Mouse (Mus musculus): Measurements from ENCODE around the gene Rpl39.
"Not testable (repeated sequence)": the region's sequence is repeated elsewhere in the genome, so short reads cannot be mapped to it uniquely, and the experiment has no call there.

Rpl39 gene

GRCm38 (mm10) chrX:37084927-37085660 lies at the start of gene Rpl39:
TSS of gene Rpl39 (minus strand) at chrX:37085402.
- DNase-seq (ENCODE audit: low spot score in 2 of 2): peak; percentile 77 to 80

- peak; percentile 40 to 46 for DNase-seq (ENCODE audit: low spot score in 2 of 2)
Observed at GRCm38 (mm10) chrX:37126671-37127358, 41.6 kb upstream of the Rpl39 start, which contains the start of gene Nkap. TSS of gene Nkap (plus strand) at chrX:37126795.

GRCm38 (mm10) chrX:37125511-37125910 lies 40.3 kb upstream of the Rpl39 start:
- DNase-seq (ENCODE audit: low spot score in 2 of 2): no peak

- no peak for DNase-seq (ENCODE audit: low spot score in 2 of 2)
Observed at GRCm38 (mm10) chrX:37120212-37120611, 35.0 kb upstream of the Rpl39 start.

GRCm38 (mm10) chrX:37119585-37119984 lies 34.4 kb upstream of the Rpl39 start:
- no peak for DNase-seq (ENCODE audit: low spot score in 2 of 2)

- DNase-seq (ENCODE audit: low spot score in 2 of 2): no peak
Observed at GRCm38 (mm10) chrX:37117085-37117484, 31.9 kb upstream of the Rpl39 start.

GRCm38 (mm10) chrX:37110881-37111193 lies 25.6 kb upstream of the Rpl39 start:
- DNase-seq (ENCODE audit: low spot score in 2 of 2): no peak

GRCm38 (mm10) chrX:37110193-37110880 lies 25.1 kb upstream of the Rpl39 start, which contains the start of gene Upf3b:
TSS of gene Upf3b (minus strand) at chrX:37110322.
- DNase-seq (ENCODE audit: low spot score in 2 of 2): peak; percentile 82 to 90

GRCm38 (mm10) chrX:37109526-37110192 lies 24.5 kb upstream of the Rpl39 start:
- DNase-seq (ENCODE audit: low spot score in 2 of 2): no peak

GRCm38 (mm10) chrX:37103826-37104225 lies 18.6 kb upstream of the Rpl39 start:
- DNase-seq (ENCODE audit: low spot score in 2 of 2): no peak

- no peak for DNase-seq (ENCODE audit: low spot score in 2 of 2)
Observed at GRCm38 (mm10) chrX:37098681-37099080, 13.5 kb upstream of the Rpl39 start.

GRCm38 (mm10) chrX:37095106-37095768 lies 10.0 kb upstream of the Rpl39 start:
- DNase-seq (ENCODE audit: low spot score in 2 of 2): no peak

- no peak for DNase-seq (ENCODE audit: low spot score in 2 of 2)
Observed at GRCm38 (mm10) chrX:37091457-37091856, 6.3 kb upstream of the Rpl39 start.

- no peak for DNase-seq (ENCODE audit: low spot score in 2 of 2)
Observed at GRCm38 (mm10) chrX:37088778-37089177, 3.6 kb upstream of the Rpl39 start.

- no peak for DNase-seq (ENCODE audit: low spot score in 2 of 2)
Observed at GRCm38 (mm10) chrX:37085665-37086064, 463 bp upstream of the Rpl39 start.

GRCm38 (mm10) chrX:37084318-37084926 lies 780 bp downstream of the Rpl39 start:
- no peak for DNase-seq (ENCODE audit: low spot score in 2 of 2)

- no peak for DNase-seq (ENCODE audit: low spot score in 2 of 2)
Observed at GRCm38 (mm10) chrX:37081194-37081593, 4.0 kb downstream of the Rpl39 start.

- DNase-seq (ENCODE audit: low spot score in 2 of 2): not testable (repeated sequence)
Observed at GRCm38 (mm10) chrX:37080345-37080744, 4.9 kb downstream of the Rpl39 start.

- no peak for DNase-seq (ENCODE audit: low spot score in 2 of 2)
Observed at GRCm38 (mm10) chrX:37076651-37077050, 8.6 kb downstream of the Rpl39 start.

GRCm38 (mm10) chrX:37074262-37074892 lies 10.8 kb downstream of the Rpl39 start:
- peak in 1 of 2 experiments; percentile 62 for DNase-seq (ENCODE audit: low spot score in 2 of 2)

GRCm38 (mm10) chrX:37068766-37069165 lies 16.4 kb downstream of the Rpl39 start:
- no peak for DNase-seq (ENCODE audit: low spot score in 2 of 2)

Data from frontal cortex, postnatal 14 days (tissue).